Mouse (Mus musculus): ENCODE measurements around the gene St3gal5.

GRCm38 (mm10) chr6:72202732-72203131 is 105.3 kb downstream of the St3gal5 start:
- TF ChIP-seq CTCF (IDR thresholded peaks at IDR 0.05; ENCODE audit: low read depth, low read length), result no peak
- TF ChIP-seq POLR2A (IDR thresholded peaks at IDR 0.05; ENCODE audit: borderline replicate concordance, low read depth, low read length), result no peak
